Mouse (Mus musculus) E14TG2a.4 (cell line): ENCODE results near the gene Nipal3.

Experiments
- CTCF ChIP-seq: conservative IDR thresholded peaks from 2 replicates; pipeline ENCODE4 v1.5.1; 2014; ENCODE audit warnings: low read length
- NANOG ChIP-seq: IDR thresholded peaks from 2 replicates; pipeline ENCODE4 v1.6.1; 2014; ENCODE audit warnings: borderline replicate concordance, low read length, mixed read lengths

DNA sequence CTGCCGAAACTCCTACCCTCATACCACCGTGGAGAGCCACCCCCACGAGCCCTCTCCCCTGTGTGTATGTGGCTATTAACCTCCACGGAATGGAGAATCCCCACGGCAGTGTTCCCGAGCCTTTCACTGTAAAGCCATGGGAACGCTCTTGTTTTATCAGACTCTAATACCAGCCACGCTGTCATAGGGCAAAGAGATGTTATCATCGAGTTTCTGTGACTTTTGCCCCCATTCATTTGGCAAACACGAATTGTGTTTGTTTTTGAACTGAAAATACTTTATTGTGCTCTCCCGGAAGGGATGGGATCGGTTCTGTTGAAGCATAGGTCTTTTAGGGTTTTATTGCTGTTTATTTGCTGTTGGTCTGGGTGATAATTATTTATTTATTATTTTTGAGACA lies 23.3 kb upstream of the Nipal3 start:
- TF ChIP-seq CTCF, result no peak
- no peak for TF ChIP-seq NANOG
